In genomic region chr7:96652844-96653243, GRCm38 (mm10) we compare ENCODE assay signal across 16 mouse cellular contexts.
A peak's percentile ranks its signal among the peaks of the same experiment; 100 is the strongest.
DNase-seq lines count a peak whose midpoint lies in the region; ATAC-seq and TF ChIP-seq lines count a peak whose summit lies in the region.
"Had no signal": no experiment of that assay in that cellular context is flagged by ENCODE, and none has a peak within 500 bp of the region (broad histone marks: within the 10 kb centered on the region; RNA-seq: fewer than 3 reads in every experiment).

No protein-coding gene starts in this region.

- peak overlapping the region; percentile 13; the same call in 1 of the 2 replicates for H3K4me2 ChIP-seq in heart, embryonic 13.5 days
- H3K4me2 ChIP-seq in embryonic facial prominence, embryonic 11.5 days (ENCODE audit: low read depth, low read length), result no peak overlapping the region
- H3K4me2 ChIP-seq: liver, embryonic 15.5 days had no signal

- WGBS in heart, embryonic 13.5 days, result 9% methylated on average over 3 of the region's 3 CpGs
- WGBS in embryonic facial prominence, embryonic 11.5 days, result 15% methylated on average over 3 of the region's 3 CpGs
- 11% methylated on average over 3 of the region's 3 CpGs for WGBS in limb, embryonic 10.5 days

- no peak for DNase-seq in heart, postnatal 36 days
- peak; percentile 66 for DNase-seq in embryonic facial prominence, embryonic 11.5 days (ENCODE audit: low spot score)
- no peak for DNase-seq in limb, embryonic 10.5 days (ENCODE audit: low spot score)
- no peak for DNase-seq in adrenal gland, adult 18-20 months (ENCODE audit: low spot score in 2 of 2)
- DNase-seq in left cerebral cortex, postnatal 14 days (ENCODE audit: low spot score in 2 of 2), result no peak
- no peak for DNase-seq in MN1 (ENCODE audit: low spot score)
- DNase-seq: cerebellum, adult 9-10 months; heart, adult 2 months; heart, postnatal 10 days; layer of hippocampus, postnatal 36 days; lung, postnatal 10 days; thymus, postnatal 4 days had no signal

- no peaks in the 10 kb centered on the region for H3K9me3 ChIP-seq in heart, embryonic 13.5 days
- H3K9me3 ChIP-seq in embryonic facial prominence, embryonic 11.5 days (replicated peaks; ENCODE audit: control insufficient read depth, low read length), result no peaks in the 10 kb centered on the region
- no peaks in the 10 kb centered on the region for H3K9me3 ChIP-seq in limb, embryonic 10.5 days (replicated peaks)
- H3K9me3 ChIP-seq: liver, embryonic 15.5 days had no signal

- H3K27me3 ChIP-seq in heart, embryonic 13.5 days (replicated peaks), result peaks cover 93% of the 10 kb centered on the region
- no peaks in the 10 kb centered on the region for H3K27me3 ChIP-seq in embryonic facial prominence, embryonic 11.5 days (ENCODE audit: control insufficient read depth, insufficient read depth, low read length)
- 0 out of 2 replicates have a peak, but pooled peaks cover 11% of the 10 kb centered on the region for H3K27me3 ChIP-seq in limb, embryonic 10.5 days (ENCODE audit: low read depth, poor library complexity, severe bottlenecking)
- H3K27me3 ChIP-seq: liver, embryonic 15.5 days had no signal

- intact Hi-C loops in heart, postnatal 36 days (cut with DNase I), result no loop called here
- intact Hi-C loops in left cerebral cortex, postnatal 14 days (cut with DNase I), result no loop called here

- H3K4me3 ChIP-seq in heart, embryonic 13.5 days, result no peak overlapping the region
- no peak overlapping the region for H3K4me3 ChIP-seq in cortical plate, adult 2 months (ENCODE audit: insufficient read depth, low read length)
- no peak overlapping the region for H3K4me3 ChIP-seq in embryonic facial prominence, embryonic 11.5 days (ENCODE audit: low read depth, low read length)
- H3K4me3 ChIP-seq in limb, embryonic 10.5 days, result peak overlapping the region; percentile 21; the same call in 1 of the 2 replicates
- H3K4me3 ChIP-seq: heart, adult 2 months; liver, embryonic 15.5 days had no signal

- no peak overlapping the region for H3K9ac ChIP-seq in heart, embryonic 13.5 days
- H3K9ac ChIP-seq in embryonic facial prominence, embryonic 11.5 days (replicated peaks; ENCODE audit: low read length), result no peak overlapping the region
- H3K9ac ChIP-seq: liver, embryonic 15.5 days had no signal

- no peak for TF ChIP-seq POLR2A in cortical plate, adult 2 months (IDR thresholded peaks at IDR 0.05; ENCODE audit: extremely low read depth, insufficient read depth, low read length)

- H3K27ac ChIP-seq in heart, embryonic 13.5 days (replicated peaks), result no peak overlapping the region
- 0 out of 2 replicates have a peak overlapping the region, but pooled peaks have one; percentile 39 for H3K27ac ChIP-seq in cortical plate, adult 2 months (ENCODE audit: insufficient read depth, low read length)
- peak overlapping the region; percentile 56 for H3K27ac ChIP-seq in embryonic facial prominence, embryonic 11.5 days (replicated peaks; ENCODE audit: low read depth, low read length)
- H3K27ac ChIP-seq in limb, embryonic 10.5 days, result peak overlapping the region; percentile 80
- H3K27ac ChIP-seq: heart, adult 2 months; liver, embryonic 15.5 days had no signal

- H3K36me3 ChIP-seq in heart, embryonic 13.5 days, result no peaks in the 10 kb centered on the region
- H3K36me3 ChIP-seq in embryonic facial prominence, embryonic 11.5 days (replicated peaks; ENCODE audit: control insufficient read depth, insufficient read depth, low read depth, low read length), result no peaks in the 10 kb centered on the region
- 0 out of 2 replicates have a peak, but pooled peaks cover 7% of the 10 kb centered on the region for H3K36me3 ChIP-seq in limb, embryonic 10.5 days
- H3K36me3 ChIP-seq: liver, embryonic 15.5 days had no signal

- no peak for TF ChIP-seq CTCF in cortical plate, adult 2 months (IDR thresholded peaks at IDR 0.05; ENCODE audit: extremely low read depth, insufficient read depth, low read length)

- ATAC-seq in heart, embryonic 13.5 days (ENCODE audit: extremely low read depth, insufficient number of reproducible peaks, low FRiP score, low TSS enrichment), result no peak
- no peak for ATAC-seq in embryonic facial prominence, embryonic 11.5 days (replicated peaks; ENCODE audit: insufficient number of reproducible peaks, low FRiP score, low TSS enrichment, low read depth)
- ATAC-seq: inflammation-experienced regulatory T-cells, adult 6 months had no signal

- peaks cover 78% of the 10 kb centered on the region for H3K4me1 ChIP-seq in heart, embryonic 13.5 days
- H3K4me1 ChIP-seq in cortical plate, adult 2 months (ENCODE audit: control insufficient read depth, insufficient read depth, low read length), result peaks cover 10% of the 10 kb centered on the region
- H3K4me1 ChIP-seq in embryonic facial prominence, embryonic 11.5 days (ENCODE audit: control insufficient read depth, insufficient read depth, low read length), result peaks cover 24% of the 10 kb centered on the region
- peaks cover 98% of the 10 kb centered on the region for H3K4me1 ChIP-seq in limb, embryonic 10.5 days
- H3K4me1 ChIP-seq: liver, embryonic 15.5 days had no signal
